Mouse (Mus musculus): Measurements from ENCODE around the gene Stn1. TPM values are rescaled to one million over a fixed set of nuclear protein-coding genes. Genes with fewer than 3 reads are reported as not detected.

Stn1 gene
- polyA plus RNA-seq, 1 experiment from 2014 or later: 53.6 TPM

- no peak overlapping the region for H3K4me3 ChIP-seq (replicated peaks)
- peaks cover 39% of the 10 kb centered on the region for H3K4me1 ChIP-seq
- H3K27ac ChIP-seq (replicated peaks): peak overlapping the region; percentile 55
- H3K4me2 ChIP-seq (replicated peaks): no peak overlapping the region
- no peaks in the 10 kb centered on the region for H3K27me3 ChIP-seq
- no peak overlapping the region for H3K9ac ChIP-seq
- 67% methylated on average over 3 of the region's 3 CpGs for WGBS
- no peak for ATAC-seq (ENCODE audit: insufficient number of reproducible peaks, low FRiP score, low TSS enrichment, low read depth)
- 0 out of 2 replicates have a peak, but pooled peaks cover 17% of the 10 kb centered on the region for H3K36me3 ChIP-seq
- no peaks in the 10 kb centered on the region for H3K9me3 ChIP-seq (replicated peaks)
Observed at GRCm38 (mm10) chr19:47508191-47508590, 29.1 kb downstream of the Stn1 start.

- Histone ChIP-seq H3K27ac (replicated peaks) (peak overlapping the region; percentile 55), H3K27me3 (no peaks in the 10 kb centered on the region), H3K4me1 (peaks cover 39% of the 10 kb centered on the region), H3K4me3 (replicated peaks) (no peak overlapping the region), H3K4me2 (replicated peaks) (0 out of 2 replicates have a peak overlapping the region, but pooled peaks have one; percentile 8), H3K9me3 (replicated peaks) (no peaks in the 10 kb centered on the region), H3K36me3 (0 out of 2 replicates have a peak, but pooled peaks cover 17% of the 10 kb centered on the region), H3K9ac (no peak overlapping the region)
- no peak for ATAC-seq (ENCODE audit: insufficient number of reproducible peaks, low FRiP score, low TSS enrichment, low read depth)
- WGBS: 54% methylated on average over 27 of the region's 27 CpGs
Observed at GRCm38 (mm10) chr19:47507128-47508121, 29.9 kb downstream of the Stn1 start.

- Histone ChIP-seq H3K4me3 (replicated peaks) (no peak overlapping the region), H3K4me1 (peaks cover 34% of the 10 kb centered on the region), H3K4me2 (replicated peaks) (no peak overlapping the region), H3K27me3 (no peaks in the 10 kb centered on the region), H3K27ac (replicated peaks) (no peak overlapping the region), H3K36me3 (0 out of 2 replicates have a peak, but pooled peaks cover 6% of the 10 kb centered on the region), H3K9me3 (replicated peaks) (no peaks in the 10 kb centered on the region), H3K9ac (no peak overlapping the region)
- 68% methylated on average over 4 of the region's 4 CpGs for WGBS
- ATAC-seq (ENCODE audit: insufficient number of reproducible peaks, low FRiP score, low TSS enrichment, low read depth): no peak
Observed at GRCm38 (mm10) chr19:47503625-47504024, 33.7 kb downstream of the Stn1 start.

- ATAC-seq (ENCODE audit: insufficient number of reproducible peaks, low FRiP score, low TSS enrichment, low read depth): no peak
- peaks cover 34% of the 10 kb centered on the region for H3K4me1 ChIP-seq
- H3K27me3 ChIP-seq: no peaks in the 10 kb centered on the region
- H3K9ac ChIP-seq: no peak overlapping the region
- H3K36me3 ChIP-seq: 0 out of 2 replicates have a peak, but pooled peaks cover 6% of the 10 kb centered on the region
- H3K4me3 ChIP-seq (replicated peaks): no peak overlapping the region
- no peaks in the 10 kb centered on the region for H3K9me3 ChIP-seq (replicated peaks)
- no peak overlapping the region for H3K27ac ChIP-seq (replicated peaks)
- no peak overlapping the region for H3K4me2 ChIP-seq (replicated peaks)
- WGBS: 75% methylated on average over 8 of the region's 8 CpGs
Observed at GRCm38 (mm10) chr19:47502563-47502962, 34.7 kb downstream of the Stn1 start.

GRCm38 (mm10) chr19:47500389-47501011 is 36.8 kb downstream of the Stn1 start:
- Histone ChIP-seq H3K4me1 (peaks cover 41% of the 10 kb centered on the region), H3K27me3 (no peaks in the 10 kb centered on the region), H3K27ac (replicated peaks) (peak overlapping the region; percentile 72), H3K9me3 (replicated peaks) (no peaks in the 10 kb centered on the region), H3K4me2 (replicated peaks) (no peak overlapping the region), H3K4me3 (replicated peaks) (no peak overlapping the region), H3K9ac (no peak overlapping the region), H3K36me3 (0 out of 2 replicates have a peak, but pooled peaks cover 1% of the 10 kb centered on the region)
- no peak for ATAC-seq (ENCODE audit: insufficient number of reproducible peaks, low FRiP score, low TSS enrichment, low read depth)
- 53% methylated on average over 11 of the region's 11 CpGs for WGBS

GRCm38 (mm10) chr19:47499841-47500240 is 37.5 kb downstream of the Stn1 start:
- no peaks in the 10 kb centered on the region for H3K27me3 ChIP-seq
- H3K9ac ChIP-seq: no peak overlapping the region
- peaks cover 41% of the 10 kb centered on the region for H3K4me1 ChIP-seq
- WGBS: 81% methylated on average over 5 of the region's 5 CpGs
- no peak overlapping the region for H3K4me2 ChIP-seq (replicated peaks)
- no peaks in the 10 kb centered on the region for H3K36me3 ChIP-seq
- no peak overlapping the region for H3K4me3 ChIP-seq (replicated peaks)
- H3K9me3 ChIP-seq (replicated peaks): no peaks in the 10 kb centered on the region
- no peak for ATAC-seq (ENCODE audit: insufficient number of reproducible peaks, low FRiP score, low TSS enrichment, low read depth)
- peak overlapping the region; percentile 72 for H3K27ac ChIP-seq (replicated peaks)

GRCm38 (mm10) chr19:47498942-47499341 is 38.4 kb downstream of the Stn1 start:
- Histone ChIP-seq H3K36me3 (no peaks in the 10 kb centered on the region), H3K27me3 (no peaks in the 10 kb centered on the region), H3K4me3 (replicated peaks) (no peak overlapping the region), H3K27ac (replicated peaks) (peak overlapping the region; percentile 75), H3K4me1 (peaks cover 46% of the 10 kb centered on the region), H3K4me2 (replicated peaks) (no peak overlapping the region), H3K9ac (no peak overlapping the region), H3K9me3 (replicated peaks) (no peaks in the 10 kb centered on the region)
- WGBS: 21% methylated on average over 4 of the region's 4 CpGs
- no peak for ATAC-seq (ENCODE audit: insufficient number of reproducible peaks, low FRiP score, low TSS enrichment, low read depth)

- Histone ChIP-seq H3K27me3 (no peaks in the 10 kb centered on the region), H3K27ac (replicated peaks) (peak overlapping the region; percentile 73), H3K9ac (no peak overlapping the region), H3K4me2 (replicated peaks) (no peak overlapping the region), H3K36me3 (no peaks in the 10 kb centered on the region), H3K4me1 (peaks cover 58% of the 10 kb centered on the region), H3K4me3 (replicated peaks) (no peak overlapping the region), H3K9me3 (replicated peaks) (no peaks in the 10 kb centered on the region)
- ATAC-seq (ENCODE audit: insufficient number of reproducible peaks, low FRiP score, low TSS enrichment, low read depth): peak; percentile 25; the same call in 1 of the 2 replicates
- WGBS: 75% methylated on average over 6 of the region's 6 CpGs
Observed at GRCm38 (mm10) chr19:47497736-47498135, 39.6 kb downstream of the Stn1 start.

GRCm38 (mm10) chr19:47497313-47497712 is 40.0 kb downstream of the Stn1 start:
- H3K27ac ChIP-seq (replicated peaks): peak overlapping the region; percentile 73
- peak; percentile 52; the same call in 1 of the 2 replicates for ATAC-seq (ENCODE audit: insufficient number of reproducible peaks, low FRiP score, low TSS enrichment, low read depth)
- H3K9ac ChIP-seq: no peak overlapping the region

GRCm38 (mm10) chr19:47493017-47493997 is 44.0 kb downstream of the Stn1 start:
- WGBS: 60% methylated on average over 23 of the region's 23 CpGs
- Histone ChIP-seq H3K9me3 (replicated peaks) (no peaks in the 10 kb centered on the region), H3K27ac (replicated peaks) (peak overlapping the region; percentile 65; the same call in 1 of the 2 replicates), H3K27me3 (no peaks in the 10 kb centered on the region), H3K4me2 (replicated peaks) (no peak overlapping the region), H3K4me1 (peaks cover 42% of the 10 kb centered on the region), H3K4me3 (replicated peaks) (no peak overlapping the region), H3K36me3 (no peaks in the 10 kb centered on the region), H3K9ac (no peak overlapping the region)
- no peak for ATAC-seq (ENCODE audit: insufficient number of reproducible peaks, low FRiP score, low TSS enrichment, low read depth)

More at GRCm38 (mm10) chr19:47497313-47497712, 40.0 kb downstream of the Stn1 start:
- no peaks in the 10 kb centered on the region for H3K36me3 ChIP-seq
- no peaks in the 10 kb centered on the region for H3K9me3 ChIP-seq (replicated peaks)
- H3K4me1 ChIP-seq: peaks cover 60% of the 10 kb centered on the region
- no peaks in the 10 kb centered on the region for H3K27me3 ChIP-seq
- 36% methylated on average over 9 of the region's 9 CpGs for WGBS
- no peak overlapping the region for H3K4me3 ChIP-seq (replicated peaks)
- no peak overlapping the region for H3K4me2 ChIP-seq (replicated peaks)

All from embryonic facial prominence, embryonic 15.5 days (tissue).